Mouse (Mus musculus) brain, embryonic 14.5 days (tissue): ENCODE data around the gene Olfr48.

Experiments
- CTCF ChIP-seq: fragments of 200-500 bp; IDR thresholded peaks from 2 replicates; pipeline ENCODE4 v1.5.1; 2012; ENCODE audit warnings: inconsistent platforms, mild to moderate bottlenecking, moderate library complexity, borderline replicate concordance; ENCODE audit not compliant: insufficient read depth, insufficient read length; ENCODE audit errors: extremely low read depth
- POLR2A ChIP-seq: fragments of 200-500 bp; IDR thresholded peaks from 2 replicates; pipeline ENCODE4 v1.6.1; 2012; ENCODE audit warnings: mild to moderate bottlenecking, inconsistent platforms, borderline replicate concordance; ENCODE audit not compliant: poor library complexity, insufficient read depth, insufficient read length, severe bottlenecking; ENCODE audit errors: extremely low read depth

- no peak for TF ChIP-seq POLR2A
- no peak for TF ChIP-seq CTCF
These were observed 36.3 kb downstream of the Olfr48 start, which contains the start of gene Olfr1255 for GRCm38 (mm10) chr2:89811751-89812150.
